Mouse (Mus musculus) telencephalon, adult 2 months (tissue): ENCODE measurements around the gene Rtf2.

Source experiments
- DNase-seq: peaks from one replicate; pipeline ENCODE4 v3.0.0-alpha.2; 2011; ENCODE audit warnings: low read depth, low spot score

Gene Rtf2

DNA sequence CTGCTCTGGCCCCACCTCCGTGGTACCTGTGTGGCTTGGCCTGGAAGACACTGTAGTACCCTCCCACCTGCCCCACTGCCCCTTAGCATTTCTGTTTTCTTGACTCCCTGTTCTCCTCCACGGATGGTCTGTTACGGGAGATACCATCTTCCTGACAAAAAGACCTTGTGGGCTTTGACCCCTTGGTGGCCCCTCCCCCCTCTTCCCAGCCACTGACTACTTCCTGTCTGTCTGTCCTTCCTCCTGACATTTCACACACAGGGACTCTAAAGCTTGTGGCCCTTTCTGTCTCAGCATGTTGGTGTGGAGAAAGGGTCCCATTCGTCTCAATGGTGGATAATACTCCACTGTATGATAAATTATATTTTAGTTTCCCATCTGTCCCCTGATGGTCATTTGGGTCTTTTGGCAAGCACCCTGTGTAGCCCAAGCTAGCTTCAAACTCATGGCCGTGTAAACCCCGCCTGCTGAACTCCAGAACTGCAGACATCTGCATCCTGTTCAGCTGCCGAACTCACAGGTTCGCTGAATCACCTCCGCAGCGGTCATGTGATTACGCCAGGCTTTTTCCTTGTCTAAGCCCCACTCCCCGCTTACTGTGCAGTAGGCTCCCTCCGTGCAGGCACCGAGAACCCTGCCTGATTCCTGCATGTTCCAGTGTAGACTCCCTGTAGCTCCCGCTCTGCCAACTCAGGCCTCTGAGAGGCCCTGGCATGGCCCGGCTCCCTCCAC lies 41.5 kb downstream of the Rtf2 start:
- DNase-seq = no peak

DNA sequence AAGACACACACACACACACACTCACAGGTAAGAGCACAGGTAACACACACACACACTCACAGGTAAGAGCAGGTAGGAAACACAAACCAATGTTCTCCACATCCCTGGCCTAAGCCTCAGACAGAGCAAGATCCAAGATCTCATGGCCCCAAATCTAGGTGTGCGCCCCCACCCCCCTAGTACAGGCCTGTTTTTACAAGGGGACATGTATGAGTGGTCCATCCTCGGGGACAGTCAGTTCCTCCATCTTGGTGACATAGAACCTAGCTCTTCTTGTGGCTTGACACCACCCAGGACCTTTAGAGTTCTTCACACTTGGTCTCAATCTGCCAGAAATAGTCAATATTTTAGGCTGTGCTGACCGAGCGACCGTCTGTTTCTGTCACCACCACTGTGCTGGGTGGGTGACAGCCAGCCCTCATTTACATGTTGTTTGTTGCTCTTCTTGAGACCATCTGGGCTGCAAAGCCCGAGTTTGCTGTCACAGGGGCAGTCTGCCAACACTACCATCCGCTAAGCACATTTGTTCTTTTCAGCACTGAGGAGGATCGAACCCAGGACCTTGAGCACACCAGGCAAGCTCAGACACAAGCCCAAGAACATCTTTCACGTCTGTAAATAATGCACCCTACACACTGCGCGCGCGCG lies 43.5 kb downstream of the Rtf2 start:
- DNase-seq = no peak

DNA sequence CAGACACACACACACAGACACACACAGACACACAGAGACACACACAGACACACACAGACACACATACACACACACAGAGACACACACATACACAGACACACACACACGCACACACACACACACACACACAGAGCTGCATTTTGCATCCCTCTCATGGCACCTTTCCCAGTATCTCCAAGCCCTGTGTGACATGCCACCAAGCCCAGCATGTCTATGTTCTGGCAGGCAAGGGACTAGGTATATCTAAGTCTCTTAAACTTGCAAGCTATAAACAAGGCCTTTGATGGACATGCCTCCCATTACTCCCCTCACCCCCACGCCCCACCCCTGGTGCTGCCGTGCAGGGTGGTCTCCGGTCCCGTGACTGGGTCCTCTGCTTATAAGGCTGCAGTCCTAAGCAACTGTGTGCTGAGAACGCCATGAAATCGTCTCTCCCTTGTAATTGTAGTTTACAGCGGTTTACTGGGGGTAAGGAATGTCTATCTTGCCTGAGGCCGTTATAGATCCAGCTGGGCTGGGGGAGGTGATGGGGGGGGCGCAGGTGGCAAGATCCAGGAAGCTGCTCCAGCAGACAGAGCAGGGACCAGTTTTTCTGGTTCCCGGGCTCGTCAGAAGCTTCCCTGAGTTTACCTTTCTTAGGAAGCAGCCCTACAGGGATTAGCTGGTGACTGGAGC lies 44.5 kb downstream of the Rtf2 start:
- no peak for DNase-seq

DNA sequence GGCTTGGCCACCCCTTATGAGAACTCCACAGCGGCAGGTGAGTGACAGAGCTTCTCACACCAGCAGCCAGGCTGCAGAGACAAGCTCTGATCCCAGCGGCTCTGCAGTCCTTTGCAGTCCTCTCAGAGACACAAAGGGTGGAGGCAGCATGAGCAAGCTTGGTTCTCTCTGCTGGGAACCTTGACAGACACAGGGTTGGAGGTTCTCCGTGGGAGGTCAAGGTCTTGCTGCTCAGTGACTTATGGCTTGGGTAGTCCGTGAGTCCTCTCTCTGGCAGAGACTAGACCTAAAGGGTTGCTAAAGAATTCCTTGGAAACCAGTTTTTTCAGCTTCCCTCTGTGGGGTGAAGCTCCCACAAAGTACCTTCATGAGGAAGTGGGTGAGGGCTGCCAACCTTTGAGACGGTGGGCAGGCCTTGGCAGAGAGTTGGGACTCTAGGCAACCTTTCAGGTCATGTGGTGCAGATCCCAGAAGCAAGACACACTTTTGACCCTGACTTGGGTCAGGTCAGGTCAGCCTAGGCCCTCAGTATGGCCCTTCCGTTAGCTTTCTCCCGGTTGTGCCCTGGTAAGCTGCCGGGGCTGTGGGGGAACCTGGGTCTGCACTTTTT lies 56.5 kb downstream of the Rtf2 start:
- no peak for DNase-seq

DNA sequence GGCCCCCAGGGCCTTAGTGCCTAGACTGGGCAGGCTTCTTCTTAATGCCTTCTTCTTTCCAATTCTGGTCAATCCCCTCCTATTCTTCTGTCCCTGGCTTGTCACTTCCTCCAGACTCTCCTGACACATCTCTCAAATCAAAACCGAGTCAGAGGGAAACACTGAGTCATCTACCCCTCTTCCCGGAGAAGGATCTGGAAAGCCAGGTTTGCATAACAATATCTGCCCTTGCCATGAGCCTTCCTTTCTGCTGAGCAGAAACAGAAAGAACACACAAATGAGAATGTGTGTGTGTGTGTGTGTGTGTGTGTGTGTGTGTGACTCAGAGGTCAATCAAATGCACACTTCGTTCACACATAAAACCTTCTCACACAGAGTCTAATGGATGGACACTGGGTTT lies 58.5 kb downstream of the Rtf2 start:
- no peak for DNase-seq

DNA sequence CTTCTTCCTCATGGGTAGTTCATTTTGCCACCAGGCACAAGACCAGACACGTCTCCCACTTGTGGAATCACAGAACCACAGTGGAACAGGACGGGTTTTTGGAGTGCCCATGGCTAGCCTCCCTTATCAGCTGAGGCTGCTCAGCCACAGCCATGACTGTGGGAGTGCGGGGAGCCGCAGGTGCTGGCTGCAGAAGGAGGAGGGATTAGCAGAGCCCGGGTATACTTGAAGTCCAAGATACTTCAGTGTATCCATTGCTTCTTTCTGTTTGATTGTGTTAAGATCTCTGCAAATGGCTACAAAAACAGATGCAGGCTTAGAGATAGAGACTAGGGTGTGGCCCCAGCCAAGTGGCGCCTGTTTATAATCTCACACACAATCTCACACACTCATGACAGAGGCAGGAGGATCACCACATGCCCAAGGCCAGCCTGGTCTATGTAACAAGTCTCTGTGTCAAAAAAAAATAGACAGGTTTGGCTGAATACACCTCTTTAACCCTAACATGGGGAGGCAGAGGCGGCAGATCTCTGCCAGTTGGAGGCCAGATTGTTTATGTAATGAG lies 60.5 kb downstream of the Rtf2 start:
- DNase-seq = no peak

DNA sequence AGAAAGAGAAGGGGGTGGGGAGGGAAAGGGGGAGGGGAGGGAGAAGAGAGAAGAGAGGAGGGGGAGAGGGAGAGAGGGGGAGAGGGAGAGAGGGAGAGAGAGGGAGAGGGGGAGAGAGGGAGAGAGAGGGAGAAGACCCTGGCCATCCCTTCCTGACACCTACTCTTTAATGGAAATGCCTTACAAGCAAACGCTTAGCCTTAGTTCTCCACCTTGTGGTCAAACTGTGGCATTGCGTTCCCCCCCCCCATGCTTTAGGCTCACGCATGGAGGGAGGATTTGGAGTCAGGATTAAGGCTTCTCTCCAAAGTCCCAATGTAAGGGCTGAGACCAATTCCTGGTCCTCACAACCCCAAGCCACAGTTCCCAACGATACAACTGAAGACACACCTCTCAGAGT lies 61.0 kb downstream of the Rtf2 start:
- DNase-seq = peak; percentile 22

DNA sequence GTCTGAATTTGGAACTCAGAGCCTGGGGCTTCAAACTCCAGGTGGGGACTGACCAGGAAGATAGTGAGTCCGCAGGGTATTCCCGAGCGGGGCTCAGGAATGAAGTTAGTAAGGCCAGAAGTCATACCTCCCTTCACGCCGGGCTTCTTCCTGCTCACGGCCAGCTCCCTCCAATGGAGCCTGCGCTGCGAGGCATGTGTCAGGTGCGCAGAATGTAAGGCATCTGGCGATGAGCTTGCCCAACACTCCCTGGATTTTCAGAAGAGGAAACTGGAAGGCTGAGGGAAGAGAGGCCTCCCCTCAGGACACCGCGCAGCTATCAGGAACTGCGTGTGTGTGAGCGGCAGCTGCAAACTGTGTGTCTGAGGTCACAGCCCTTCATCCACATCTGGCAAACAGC lies 61.8 kb downstream of the Rtf2 start:
- no peak for DNase-seq

DNA sequence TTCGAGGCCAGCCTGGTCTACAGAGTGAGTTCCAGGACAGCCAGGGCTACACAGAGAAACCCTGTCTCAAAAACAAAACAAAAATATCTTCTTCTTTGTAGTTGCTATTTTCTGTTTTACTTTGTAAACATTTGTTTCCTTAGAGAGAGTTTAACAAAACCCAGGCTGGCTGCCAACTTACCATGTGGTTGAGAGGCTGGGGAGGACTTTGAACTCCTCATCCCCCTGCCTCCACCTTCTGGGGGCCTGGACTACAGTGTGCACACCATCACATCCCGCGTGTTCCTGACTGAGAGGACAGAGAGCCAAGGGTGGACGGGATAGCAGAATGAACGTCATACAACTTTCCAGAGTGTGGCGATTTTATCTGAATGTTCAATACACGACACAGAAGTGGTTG lies 65.8 kb downstream of the Rtf2 start:
- DNase-seq = no peak

DNA sequence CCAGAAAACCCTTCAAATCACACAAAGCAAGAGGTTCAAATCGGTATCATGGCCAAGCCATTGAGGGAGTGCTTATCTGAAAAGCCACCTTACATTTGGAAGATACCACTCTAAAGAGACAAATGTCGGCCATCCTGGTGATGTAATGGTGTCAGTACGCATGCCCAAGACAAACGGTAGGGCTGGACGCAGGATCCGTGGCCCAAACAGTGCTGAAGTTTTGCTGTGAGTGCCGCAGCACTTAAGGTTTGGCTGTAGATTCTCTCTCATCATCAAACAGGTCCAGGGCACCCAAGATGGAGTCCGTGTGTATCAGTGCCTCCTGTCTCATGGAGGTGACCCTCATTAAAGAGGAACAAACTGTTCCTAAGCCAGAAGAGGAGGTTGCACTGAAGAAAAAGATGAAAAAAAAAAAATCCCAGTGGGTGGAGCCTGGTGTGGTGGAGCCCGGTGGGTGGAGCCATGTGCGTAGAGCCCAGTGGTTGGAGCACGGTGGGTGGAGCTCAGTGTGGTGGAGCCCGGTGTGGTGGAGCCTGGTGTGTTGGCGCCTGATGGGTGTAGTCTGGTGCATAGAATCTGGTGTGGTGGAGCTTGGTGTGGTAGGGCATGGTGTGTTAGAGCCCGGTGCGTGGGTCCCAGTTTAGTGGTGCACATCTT lies 69.8 kb downstream of the Rtf2 start:
- DNase-seq = no peak

DNA sequence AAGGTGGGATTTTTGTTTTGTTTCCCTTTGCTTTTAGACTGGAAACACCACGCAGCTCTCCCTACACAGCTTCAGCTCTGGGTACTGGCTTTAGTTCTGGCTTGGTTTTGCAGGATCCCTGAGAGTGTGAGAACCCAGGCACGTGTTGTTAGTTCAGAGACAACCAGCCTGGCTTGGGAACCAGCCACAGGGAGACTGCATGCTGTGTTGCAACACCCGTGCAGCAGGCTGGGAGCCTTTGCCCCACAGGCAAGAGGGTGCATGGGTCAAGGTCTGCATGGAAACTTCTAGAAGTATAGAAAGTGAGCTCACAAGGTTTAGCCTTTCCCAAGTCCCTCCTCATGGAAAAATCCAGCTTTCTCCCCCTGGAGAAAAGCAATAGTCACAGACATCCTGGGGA lies 70.5 kb downstream of the Rtf2 start:
- DNase-seq = no peak

DNA sequence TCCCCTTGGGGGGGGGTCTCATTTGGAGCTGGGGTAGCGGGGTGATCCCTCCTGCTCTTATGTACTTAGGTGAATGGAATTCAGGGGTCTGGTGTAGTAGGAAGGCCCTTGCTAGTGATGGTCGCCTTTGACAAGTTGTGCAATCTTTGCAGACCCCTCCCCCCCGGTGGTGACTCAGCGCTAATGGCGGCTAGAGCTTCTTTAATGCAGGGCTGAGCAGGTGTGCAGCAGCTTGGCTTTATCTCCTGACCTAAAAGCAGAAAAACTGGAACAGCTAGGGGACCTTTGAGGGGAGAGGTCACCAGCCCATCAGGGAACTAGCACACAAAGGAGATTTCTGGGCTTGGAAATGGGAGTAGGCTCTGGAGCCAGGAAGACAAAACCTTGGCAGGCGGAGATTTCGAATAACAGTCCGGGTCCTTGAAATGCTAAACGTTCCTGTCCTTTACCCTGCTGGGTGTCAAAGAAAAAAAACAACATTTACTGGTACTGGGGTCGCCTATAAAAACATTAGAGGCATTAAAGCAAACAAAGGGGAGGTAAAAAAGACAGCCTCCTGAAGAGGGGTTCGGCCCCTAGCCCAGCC lies 76.1 kb downstream of the Rtf2 start:
- DNase-seq = no peak
